Mouse (Mus musculus) ES-CJ7 (cell line): ENCODE results near the gene Dnajc2.

ENCODE experiments used
- DNase-seq: peaks from one replicate; pipeline ENCODE4 v3.0.0; 2011; ENCODE audit warnings: low read depth, low spot score

The Dnajc2 gene

DNA sequence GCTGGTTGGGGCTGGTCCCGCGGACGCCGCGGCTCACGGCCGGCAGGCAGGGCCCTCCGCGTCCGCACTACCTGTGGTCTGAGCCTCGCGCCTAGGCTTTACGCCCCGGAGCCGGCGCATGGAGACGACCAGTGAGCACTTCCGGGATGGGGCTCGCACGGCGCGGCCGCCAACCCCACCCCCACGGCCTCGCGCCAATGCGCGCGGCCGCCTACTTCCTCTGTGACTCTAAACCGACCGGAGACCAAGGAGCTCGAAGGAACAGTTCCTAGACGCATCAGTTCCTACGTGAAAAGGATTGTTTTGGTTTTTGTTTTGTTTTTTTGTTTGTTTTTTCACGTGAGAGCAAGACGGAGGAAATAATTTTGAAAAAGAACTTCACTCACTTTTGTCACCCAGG is at the start of gene Dnajc2, which contains the start of gene Psmc2:
Dnajc2 (minus strand) TSS at position 199 of the 400 bp plus-strand sequence.
Psmc2 (plus strand) TSS at position 231 of the 400 bp plus-strand sequence.
- DNase-seq: peak; percentile 92

DNA sequence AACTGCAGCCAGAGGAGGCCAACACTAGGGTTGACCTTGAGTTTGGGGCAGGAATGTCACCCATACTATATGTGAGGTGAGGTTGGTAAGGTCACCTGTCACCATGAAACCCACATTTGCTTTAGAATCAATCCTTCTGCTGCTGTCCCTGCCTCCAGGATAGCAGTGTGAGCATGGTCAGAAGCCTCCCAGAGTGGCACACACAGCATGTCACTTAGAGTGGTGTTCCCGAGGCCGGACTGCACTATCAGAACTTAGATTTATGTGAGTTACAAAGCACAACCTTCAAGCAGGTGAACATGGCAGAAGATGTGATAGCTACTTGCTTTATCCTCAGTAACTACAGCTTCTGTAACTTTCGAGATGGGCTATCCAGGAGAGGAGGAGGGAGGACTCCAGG is 46.7 kb upstream of the Dnajc2 start:
- DNase-seq: no peak

GRCm38 (mm10) chr5:21828855-21829254 is 43.8 kb upstream of the Dnajc2 start:
- no peak for DNase-seq

- DNase-seq: no peak
Measured at GRCm38 (mm10) chr5:21827643-21828042, 42.6 kb upstream of the Dnajc2 start.

- DNase-seq: peak; percentile 90
Measured at GRCm38 (mm10) chr5:21826370-21826769, 41.3 kb upstream of the Dnajc2 start.

- DNase-seq: peak; percentile 83
Measured at GRCm38 (mm10) chr5:21813994-21814393, 28.9 kb upstream of the Dnajc2 start.

- DNase-seq: peak; percentile 81
Measured at GRCm38 (mm10) chr5:21810924-21811323, 25.9 kb upstream of the Dnajc2 start.

- no peak for DNase-seq
Measured at GRCm38 (mm10) chr5:21804837-21805236, 19.8 kb upstream of the Dnajc2 start.

GRCm38 (mm10) chr5:21803691-21804188 is 18.7 kb upstream of the Dnajc2 start:
- no peak for DNase-seq

GRCm38 (mm10) chr5:21802907-21803306 is 17.9 kb upstream of the Dnajc2 start:
- DNase-seq: no peak

GRCm38 (mm10) chr5:21792166-21792565 is 7.1 kb upstream of the Dnajc2 start:
- DNase-seq: peak; percentile 86

DNA sequence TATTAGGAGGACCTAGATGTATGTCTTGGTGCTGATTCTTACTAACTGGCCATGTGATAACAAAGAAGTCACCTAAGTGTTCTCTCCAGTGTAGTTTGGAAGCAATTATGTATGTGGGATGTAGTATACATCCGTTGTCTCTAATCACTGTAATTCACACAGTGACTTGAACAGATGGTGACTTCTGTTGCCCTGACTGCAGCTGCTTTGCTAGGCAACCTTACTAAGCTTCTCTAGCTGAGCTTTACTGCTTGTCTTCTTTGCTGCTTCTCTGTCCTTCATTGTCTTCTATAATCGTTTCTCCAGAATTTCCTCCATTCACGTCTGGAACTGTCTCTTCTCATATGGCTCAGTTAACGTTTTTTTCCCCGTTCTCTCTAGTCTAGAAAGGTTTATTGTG is 4.0 kb upstream of the Dnajc2 start:
- DNase-seq: no peak

GRCm38 (mm10) chr5:21787186-21788105 is 2.4 kb upstream of the Dnajc2 start:
- DNase-seq: no peak

DNA sequence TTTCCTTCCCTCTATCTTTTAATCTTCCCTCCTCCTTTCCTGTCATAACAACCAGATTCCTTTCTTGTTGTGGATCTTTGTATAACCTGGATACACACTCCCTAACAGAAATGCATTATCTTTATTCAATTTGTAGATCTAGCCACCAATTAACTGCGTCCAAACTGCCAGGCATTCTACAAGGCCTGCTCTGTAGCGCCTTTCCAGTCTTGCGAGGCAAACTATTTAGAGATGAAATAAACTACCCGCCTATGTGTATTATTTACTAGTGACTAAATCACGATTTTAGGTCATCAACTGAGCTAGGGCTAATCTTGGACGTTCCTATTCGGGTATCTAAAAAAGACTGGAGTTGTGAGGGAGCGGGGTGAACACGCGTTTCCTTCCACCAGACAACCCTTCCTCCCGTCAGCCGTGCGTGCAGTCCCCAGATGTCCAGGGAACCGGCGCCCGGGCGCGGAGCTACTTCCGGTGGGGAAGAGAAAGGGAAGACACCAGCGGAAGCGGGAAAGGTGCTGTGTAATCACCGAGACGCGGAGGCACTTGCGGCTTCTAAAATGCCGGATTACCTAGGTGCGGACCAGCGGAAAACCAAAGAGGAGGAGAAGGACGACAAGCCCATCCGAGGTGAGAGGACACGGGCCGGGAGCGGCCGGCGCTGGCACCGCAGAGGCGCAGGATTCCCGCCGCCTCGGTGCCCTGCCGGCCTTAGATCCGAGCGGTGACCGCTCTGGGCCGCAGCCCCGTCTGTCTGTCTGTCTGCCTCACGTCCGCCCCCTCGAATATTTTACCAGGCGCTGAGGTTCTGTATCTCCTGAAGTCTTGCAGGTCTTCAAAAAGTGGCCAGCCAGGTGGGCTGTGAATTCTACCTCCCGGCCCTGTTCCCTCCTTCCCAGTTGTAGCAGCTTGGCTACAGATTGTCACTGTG is 1.5 kb upstream of the Dnajc2 start:
- peak; percentile 94 for DNase-seq

- DNase-seq: no peak
Measured at GRCm38 (mm10) chr5:21785776-21786175, 725 bp upstream of the Dnajc2 start.

GRCm38 (mm10) chr5:21784161-21785052 is 644 bp downstream of the Dnajc2 start:
- peak; percentile 35 for DNase-seq

DNA sequence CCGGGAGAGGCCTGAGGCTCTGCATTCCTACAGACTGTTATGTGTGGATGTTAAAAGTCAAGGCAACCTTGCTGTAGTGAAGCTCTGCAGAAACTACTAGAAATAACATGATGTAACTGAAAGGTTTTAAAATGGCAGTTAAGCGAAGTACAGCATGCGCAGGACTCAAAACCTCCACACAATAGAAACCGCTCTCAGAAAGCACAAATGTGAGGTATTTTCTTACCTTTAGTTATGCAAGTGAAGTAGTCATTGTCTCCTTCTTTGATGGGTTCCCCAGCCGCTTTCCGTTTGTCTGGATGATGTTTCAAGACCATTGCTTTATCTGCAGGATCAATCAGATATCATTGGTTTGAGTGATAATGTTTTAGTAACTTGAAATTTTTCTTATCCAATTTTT is 8.6 kb downstream of the Dnajc2 start:
- DNase-seq: peak; percentile 50

DNA sequence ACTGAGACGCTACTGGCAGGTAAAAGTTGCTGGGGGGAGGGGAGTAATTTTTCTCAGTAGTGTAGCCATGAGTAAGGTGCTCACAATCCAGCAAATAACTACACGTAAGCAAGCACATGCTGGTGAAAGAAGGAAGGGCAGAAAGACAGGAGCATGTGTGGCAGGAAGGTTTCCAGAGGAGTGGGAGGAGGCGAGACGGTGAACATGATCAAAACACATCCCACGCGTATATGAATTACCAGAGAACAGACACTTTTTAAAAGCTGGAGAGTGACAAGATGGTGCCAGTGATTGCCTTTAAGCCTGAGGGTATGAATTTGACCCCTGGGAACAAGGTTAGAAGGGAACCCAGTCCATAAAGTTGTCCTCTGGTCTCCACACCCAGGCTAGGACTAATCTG is 15.2 kb downstream of the Dnajc2 start:
- DNase-seq: no peak

- DNase-seq: no peak
Measured at GRCm38 (mm10) chr5:21768506-21768905, 16.5 kb downstream of the Dnajc2 start.

DNA sequence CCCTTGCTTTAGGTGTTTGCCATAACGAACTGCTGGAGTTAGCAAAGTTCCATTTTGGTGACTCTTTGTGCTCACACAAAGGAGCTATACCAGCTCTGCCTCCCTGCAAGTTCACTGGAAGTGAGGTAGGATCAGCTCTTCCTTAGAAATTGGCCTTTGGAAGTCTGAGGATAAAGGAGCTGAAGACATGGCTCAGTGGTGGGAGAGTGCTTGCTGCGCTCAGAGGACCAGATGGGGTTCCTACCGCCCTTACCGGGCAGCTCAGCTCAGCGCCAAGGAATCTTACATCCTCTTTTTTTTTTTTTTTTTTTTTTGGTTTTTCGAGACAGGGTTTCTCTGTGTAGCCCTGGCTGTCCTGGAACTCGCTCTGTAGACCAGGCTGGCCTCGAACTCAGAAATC is 39.1 kb downstream of the Dnajc2 start:
- DNase-seq: no peak

DNA sequence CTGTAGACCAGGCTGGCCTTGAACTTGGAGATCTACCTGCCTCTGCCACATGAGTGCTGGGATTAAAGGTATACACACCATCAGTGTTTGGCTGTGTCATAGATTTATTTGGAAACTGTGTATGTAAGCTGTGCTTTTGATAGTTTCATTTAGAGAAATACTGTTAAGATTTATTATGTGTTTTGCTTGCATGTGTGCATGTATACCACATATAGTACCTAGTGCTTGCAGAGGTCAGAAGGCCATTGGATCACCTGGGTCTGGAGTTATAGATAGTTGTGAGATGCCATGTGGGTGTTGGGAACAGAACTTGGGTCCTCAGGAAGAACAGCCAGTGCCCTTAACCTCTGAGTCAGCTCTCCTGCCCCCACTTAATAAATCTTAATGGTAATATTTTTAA is 40.4 kb downstream of the Dnajc2 start:
- DNase-seq: no peak
